Mouse (Mus musculus) 416B (cell line): Measurements from ENCODE around the gene Ndufs5.

ENCODE experiments used
- DNase-seq: peaks from one replicate; pipeline ENCODE4 v3.0.0; 2011; ENCODE audit warnings: low read depth

Gene Ndufs5

GRCm38 (mm10) chr4:123687025-123687781 lies 30.8 kb downstream of the Ndufs5 start:
- no peak for DNase-seq

GRCm38 (mm10) chr4:123686368-123687024 lies 31.5 kb downstream of the Ndufs5 start:
- DNase-seq, result no peak

- DNase-seq, result no peak
Observed at GRCm38 (mm10) chr4:123685506-123686242, 32.3 kb downstream of the Ndufs5 start.

- DNase-seq, result no peak
Observed at GRCm38 (mm10) chr4:123685046-123685445, 33.0 kb downstream of the Ndufs5 start.

GRCm38 (mm10) chr4:123684260-123684659 lies 33.7 kb downstream of the Ndufs5 start, which contains the start of gene Macf1:
Gene Macf1, minus strand, starts transcription at chr4:123684360.
- DNase-seq, result no peak

- no peak for DNase-seq
Observed at GRCm38 (mm10) chr4:123682291-123682690, 35.7 kb downstream of the Ndufs5 start.

GRCm38 (mm10) chr4:123680962-123681361 lies 37.0 kb downstream of the Ndufs5 start:
- no peak for DNase-seq

- DNase-seq, result no peak
Observed at GRCm38 (mm10) chr4:123677060-123677804, 40.8 kb downstream of the Ndufs5 start.

- no peak for DNase-seq
Observed at GRCm38 (mm10) chr4:123670598-123670997, 47.4 kb downstream of the Ndufs5 start.

- DNase-seq, result no peak
Observed at GRCm38 (mm10) chr4:123669696-123670095, 48.3 kb downstream of the Ndufs5 start.

GRCm38 (mm10) chr4:123667260-123667867 lies 50.6 kb downstream of the Ndufs5 start:
- DNase-seq, result peak; percentile 73

- peak; percentile 49 for DNase-seq
Observed at GRCm38 (mm10) chr4:123666517-123666916, 51.5 kb downstream of the Ndufs5 start.

GRCm38 (mm10) chr4:123665681-123666278 lies 52.2 kb downstream of the Ndufs5 start:
- DNase-seq, result no peak

GRCm38 (mm10) chr4:123664951-123665661 lies 52.9 kb downstream of the Ndufs5 start:
- peak; percentile 21 for DNase-seq

GRCm38 (mm10) chr4:123664021-123664950 lies 53.7 kb downstream of the Ndufs5 start:
- no peak for DNase-seq

- no peak for DNase-seq
Observed at GRCm38 (mm10) chr4:123663688-123663965, 54.4 kb downstream of the Ndufs5 start.

GRCm38 (mm10) chr4:123662914-123663687 lies 54.9 kb downstream of the Ndufs5 start:
- DNase-seq, result peak; percentile 27
